Mouse (Mus musculus) mouse embryonic stem cell (cell line): ENCODE results near the gene Rims1.

Experiments
- in situ Hi-C, 2 experiments: fragments of 300-500 bp; cut with MboI; formaldehyde crosslinking; loops; 1 replicate in 1 of 2; 3 replicates in 1 of 2; pipeline ENCODE4 v1.14.3; 2019 to 2020; ENCODE audit warnings: low sequenced_read_pairs in 2 of 2, low pct_unique_long_range_greater_than_20kb in 1 of 2, mixed read lengths in 1 of 2; ENCODE audit not compliant: unreplicated experiment in 1 of 2

Gene Rims1

GRCm38 (mm10) chr1:22293953-22294352 lies 511.8 kb downstream of the Rims1 start:
- in situ Hi-C loops, result no loop called here

GRCm38 (mm10) chr1:22293310-22293709 lies 512.5 kb downstream of the Rims1 start:
- in situ Hi-C loops, result no loop called here

- in situ Hi-C loops, result no loop called here
Observed at GRCm38 (mm10) chr1:22286807-22287206, 519.0 kb downstream of the Rims1 start.

GRCm38 (mm10) chr1:22279954-22280353 lies 525.8 kb downstream of the Rims1 start:
- in situ Hi-C loops, result no loop called here

- in situ Hi-C loops, result no loop called here
Observed at GRCm38 (mm10) chr1:22274081-22274480, 531.7 kb downstream of the Rims1 start.

- in situ Hi-C loops, result no loop called here
Observed at GRCm38 (mm10) chr1:22270131-22270530, 535.7 kb downstream of the Rims1 start.

- in situ Hi-C loops, result no loop called here
Observed at GRCm38 (mm10) chr1:22268581-22269359, 537.0 kb downstream of the Rims1 start.

- in situ Hi-C loops, result no loop called here
Observed at GRCm38 (mm10) chr1:22266491-22266890, 539.3 kb downstream of the Rims1 start.

- in situ Hi-C loops, result no loop called here
Observed at GRCm38 (mm10) chr1:22265528-22265927, 540.3 kb downstream of the Rims1 start.

GRCm38 (mm10) chr1:22262169-22262950 lies 543.4 kb downstream of the Rims1 start:
- in situ Hi-C loops, result no loop called here

GRCm38 (mm10) chr1:22261702-22262101 lies 544.1 kb downstream of the Rims1 start:
- in situ Hi-C loops, result no loop called here

- in situ Hi-C loops, result no loop called here
Observed at GRCm38 (mm10) chr1:22260291-22260690, 545.5 kb downstream of the Rims1 start.

GRCm38 (mm10) chr1:22258356-22258755 lies 547.4 kb downstream of the Rims1 start:
- in situ Hi-C loops, result loop anchor here in 1 of 2 experiments (10.0 kb wide), 1 partner anchor 854 kb away; no protein-coding TSS in a partner anchor

GRCm38 (mm10) chr1:22254278-22254677 lies 551.5 kb downstream of the Rims1 start:
- in situ Hi-C loops, result loop anchor here in 1 of 2 experiments (10.0 kb wide), 1 partner anchor 849 kb away; no protein-coding TSS in a partner anchor

GRCm38 (mm10) chr1:22252873-22253272 lies 552.9 kb downstream of the Rims1 start:
- in situ Hi-C loops, result loop anchor here in 1 of 2 experiments (10.0 kb wide), 1 partner anchor 848 kb away; no protein-coding TSS in a partner anchor

GRCm38 (mm10) chr1:22248898-22249386 lies 556.9 kb downstream of the Rims1 start:
- in situ Hi-C loops, result no loop called here

- in situ Hi-C loops, result no loop called here
Observed at GRCm38 (mm10) chr1:22245748-22246147, 560.0 kb downstream of the Rims1 start.
